Mouse (Mus musculus): Measurements from ENCODE around the gene Syt16. TPM values are rescaled to one million over a fixed set of nuclear protein-coding genes. Genes with fewer than 3 reads are reported as not detected.
A peak's percentile ranks its signal among the peaks of the same experiment; 100 is the strongest.

Syt16 gene
- total RNA-seq (2021): 10 to 100 TPM; 58.9 to 71.0 TPM
- long read RNA-seq, experiment 1, full-length matches to known transcripts: 55 of 147 reads
- long read RNA-seq, experiment 1, partial matches to known transcripts: 14 of 147 reads
- long read RNA-seq, experiment 1, other reads (novel, unspliced or antisense): 78 of 147 reads
- long read RNA-seq, experiment 2, full-length matches to known transcripts: 69 of 163 reads
- long read RNA-seq, experiment 2, partial matches to known transcripts: 18 of 163 reads
- long read RNA-seq, experiment 2, other reads (novel, unspliced or antisense): 76 of 163 reads

DNA sequence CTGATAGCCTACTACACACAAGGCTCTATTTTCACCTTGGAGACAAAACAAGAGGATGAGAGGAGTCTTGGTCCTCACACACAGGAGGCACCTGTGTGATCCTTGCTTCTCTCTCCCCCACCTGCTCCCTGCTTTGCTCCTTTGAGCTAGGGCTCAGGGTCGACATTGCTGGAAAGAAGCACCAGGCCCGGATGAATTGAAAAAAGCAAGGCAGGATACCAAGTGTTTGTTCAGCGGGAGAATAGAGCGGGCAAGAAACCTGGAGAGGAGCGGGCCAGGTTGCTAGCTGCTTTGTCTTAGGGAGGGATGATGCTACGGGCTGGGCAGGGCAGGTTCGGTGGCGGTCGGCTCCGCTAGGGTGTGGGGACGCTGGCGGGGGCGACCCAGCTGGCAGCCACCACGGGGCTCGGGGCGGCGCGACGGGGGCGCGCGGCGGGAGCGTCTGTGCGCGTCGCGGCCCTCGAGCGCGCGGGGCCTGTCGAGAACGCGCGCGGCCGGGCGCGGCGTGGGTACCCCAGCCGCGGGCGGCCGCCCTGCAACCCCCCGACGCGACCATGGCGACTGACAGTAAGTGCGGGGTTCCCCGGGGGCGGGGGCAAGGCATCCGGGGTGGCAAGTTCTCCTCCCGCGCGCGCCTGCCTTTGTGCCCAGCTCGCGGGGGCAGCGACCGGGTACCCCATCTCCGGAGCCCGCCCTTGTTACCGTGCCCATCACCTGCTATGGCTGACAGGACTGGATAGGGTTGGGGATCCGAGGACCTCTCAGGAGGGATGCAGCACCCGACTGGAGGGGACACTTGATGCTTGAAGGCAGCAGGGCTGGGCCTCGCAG is at the start of gene Syt16:
Gene Syt16 (plus strand): TSS at position 365 of the 831 bp plus-strand sequence.
- peak; percentile 57 to 65 for DNase-seq (ENCODE audit: low spot score in 2 of 2)

DNA sequence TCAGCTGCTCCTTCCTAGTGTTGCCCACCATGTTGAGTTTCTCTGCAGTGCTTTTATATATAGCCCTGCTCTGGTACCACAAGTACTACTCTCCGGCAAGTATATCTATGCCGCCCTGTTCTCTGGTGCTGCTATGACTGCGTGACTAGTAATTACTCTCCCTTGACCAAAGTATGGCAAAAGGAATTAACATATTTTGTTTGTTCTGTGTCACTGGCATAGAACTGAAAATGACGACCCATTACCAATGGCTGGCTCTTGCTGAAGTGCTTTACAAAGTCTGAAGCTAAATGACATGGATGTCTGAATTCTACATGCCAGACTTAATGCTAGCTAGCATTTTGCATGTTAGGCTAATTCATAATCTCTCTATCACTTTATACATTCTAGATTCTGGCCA is 49.0 kb upstream of the Syt16 start:
- no peak for DNase-seq (ENCODE audit: low spot score in 2 of 2)

DNA sequence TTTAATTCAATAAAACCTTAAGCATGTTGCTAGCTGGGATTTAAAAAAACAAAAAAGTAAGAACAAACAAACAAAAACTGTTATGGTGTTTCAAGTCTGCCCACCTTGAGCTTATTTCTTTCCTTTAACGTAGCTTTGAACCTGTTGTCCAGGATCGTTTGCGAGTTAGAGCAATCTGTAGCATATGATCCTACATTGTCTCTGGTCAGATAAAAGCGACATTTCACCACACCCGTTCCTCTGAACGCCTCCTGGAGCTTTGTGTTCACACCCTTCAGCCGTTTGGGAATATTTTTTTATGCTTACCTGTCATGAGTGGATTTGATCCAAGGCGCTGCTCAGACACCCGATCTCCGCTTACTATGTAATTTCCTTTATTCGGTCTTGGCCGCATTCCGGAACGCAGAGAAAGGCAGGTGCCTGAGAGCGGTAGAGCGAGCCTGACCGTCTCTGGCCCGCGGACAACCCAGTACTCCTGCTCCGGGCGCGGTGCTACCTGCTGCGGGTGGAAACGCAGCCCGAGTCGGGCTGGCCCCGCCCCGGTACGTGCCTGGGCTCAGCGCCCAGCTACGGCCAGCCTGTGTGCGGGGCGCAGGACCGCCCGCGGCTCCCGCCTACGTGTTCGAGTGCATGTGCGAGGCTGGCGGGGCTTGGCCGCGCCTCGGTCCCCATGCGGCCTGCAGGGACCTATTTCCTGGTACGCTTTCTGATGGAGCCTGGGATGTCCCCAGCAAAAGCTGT is 48.0 kb upstream of the Syt16 start:
- peak; percentile 24 to 38 for DNase-seq (ENCODE audit: low spot score in 2 of 2)

DNA sequence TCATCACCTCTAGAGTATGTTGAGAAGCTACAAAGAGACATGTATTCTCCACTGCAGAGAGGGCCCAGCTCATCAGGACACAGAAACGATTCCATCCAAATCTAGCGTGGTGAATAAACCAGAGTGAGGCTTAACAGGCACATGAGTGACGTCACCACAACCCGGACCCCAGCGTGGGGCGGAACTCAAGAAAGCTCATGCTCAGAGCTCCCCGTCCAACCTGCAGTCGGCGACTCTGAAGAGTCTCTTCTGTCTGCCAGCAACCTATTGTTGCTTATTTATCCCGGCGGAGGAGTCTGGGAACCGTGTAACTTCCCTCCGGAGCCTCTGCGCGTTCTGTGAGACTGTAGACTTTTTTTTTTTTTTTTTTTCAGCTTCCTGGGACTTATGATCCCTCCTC is 44.6 kb upstream of the Syt16 start:
- DNase-seq (ENCODE audit: low spot score in 2 of 2): no peak

GRCm38 (mm10) chr12:73953420-73954186 is 43.9 kb upstream of the Syt16 start:
- no peak for DNase-seq (ENCODE audit: low spot score in 2 of 2)

GRCm38 (mm10) chr12:73954785-73955184 is 42.7 kb upstream of the Syt16 start:
- no peak for DNase-seq (ENCODE audit: low spot score in 2 of 2)

- DNase-seq (ENCODE audit: low spot score in 2 of 2): peak in 1 of 2 experiments; percentile 74
Observed at GRCm38 (mm10) chr12:73957676-73958075, 39.8 kb upstream of the Syt16 start.

GRCm38 (mm10) chr12:73958830-73959229 is 38.6 kb upstream of the Syt16 start:
- DNase-seq (ENCODE audit: low spot score in 2 of 2): no peak

DNA sequence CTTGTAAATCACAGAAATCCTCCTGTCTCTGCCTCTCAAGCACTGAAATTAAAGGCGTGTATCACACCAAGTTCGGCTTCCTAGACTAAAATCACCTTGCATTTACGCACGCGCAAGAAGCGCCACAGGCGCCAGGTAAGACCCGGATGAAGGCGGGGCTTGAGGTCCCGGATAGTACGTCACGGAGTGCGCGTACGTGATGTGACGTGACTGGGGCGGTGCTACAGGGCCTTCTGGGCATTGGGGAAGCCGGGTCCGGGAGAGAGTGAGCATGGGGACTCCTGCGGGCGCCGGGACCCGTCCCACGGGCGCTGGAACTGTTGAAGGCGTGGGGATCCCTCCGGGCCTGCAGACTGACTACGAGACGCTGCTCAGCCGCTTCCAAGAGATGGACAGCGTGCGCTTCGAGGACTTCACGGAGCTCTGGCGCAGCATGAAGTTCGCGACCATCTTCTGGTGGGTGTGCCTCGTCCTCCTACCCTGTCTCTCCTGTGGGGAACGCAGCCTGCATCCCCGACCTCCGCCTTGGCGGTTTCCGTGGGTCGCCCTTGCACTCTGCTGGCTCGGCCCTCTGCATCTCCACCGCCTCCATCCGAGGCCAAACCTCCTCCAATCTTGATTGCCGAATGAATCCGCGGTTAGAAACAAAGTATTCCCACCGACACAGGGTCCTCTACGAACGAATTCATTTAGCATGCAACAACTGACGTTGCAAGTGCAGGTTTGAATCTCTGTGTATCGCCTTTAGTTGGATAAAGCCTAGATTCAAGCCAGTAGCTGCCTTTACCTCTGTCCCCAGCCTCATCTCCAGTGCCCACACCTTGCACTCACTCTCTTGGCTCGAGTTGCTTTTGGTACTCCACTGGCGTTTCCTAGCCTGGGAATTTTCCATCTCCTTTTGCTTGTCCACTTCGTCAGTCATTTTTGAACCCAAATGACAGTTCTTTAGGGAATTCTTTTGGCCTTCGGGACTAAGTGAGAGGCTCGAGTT is 32.9 kb upstream of the Syt16 start, which contains the start of gene Snapc1:
Gene Snapc1 (plus strand): TSS at position 191 of the 991 bp plus-strand sequence.
- DNase-seq (ENCODE audit: low spot score in 2 of 2): peak; percentile 97 to 98

- no peak for DNase-seq (ENCODE audit: low spot score in 2 of 2)
Observed at GRCm38 (mm10) chr12:73969142-73969541, 28.3 kb upstream of the Syt16 start.

GRCm38 (mm10) chr12:73974584-73974983 is 22.9 kb upstream of the Syt16 start:
- DNase-seq (ENCODE audit: low spot score in 2 of 2): no peak

GRCm38 (mm10) chr12:73978144-73978543 is 19.3 kb upstream of the Syt16 start:
- no peak for DNase-seq (ENCODE audit: low spot score in 2 of 2)

- no peak for DNase-seq (ENCODE audit: low spot score in 2 of 2)
Observed at GRCm38 (mm10) chr12:73979667-73980066, 17.8 kb upstream of the Syt16 start.

DNA sequence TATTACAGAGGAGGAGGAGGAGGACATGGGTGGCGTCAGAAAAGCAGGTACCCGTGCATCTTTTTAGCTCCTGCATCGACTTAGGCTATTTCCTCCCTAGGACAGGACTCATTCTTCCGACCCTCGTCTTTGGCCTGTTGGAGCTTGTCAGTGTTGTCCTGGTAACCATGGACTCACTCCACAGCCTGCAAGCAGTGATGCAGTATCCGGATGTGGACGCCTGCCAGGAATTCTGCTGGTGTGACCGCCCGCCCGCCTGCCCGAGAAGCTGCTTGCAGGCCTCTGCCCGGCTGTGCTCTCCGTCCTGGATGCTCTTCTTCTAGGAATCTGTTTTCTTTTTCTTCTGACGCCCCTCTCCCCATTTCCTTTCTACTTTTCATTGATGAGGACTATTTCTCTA is 14.9 kb upstream of the Syt16 start:
- peak; percentile 54 to 72 for DNase-seq (ENCODE audit: low spot score in 2 of 2)

- no peak for DNase-seq (ENCODE audit: low spot score in 2 of 2)
Observed at GRCm38 (mm10) chr12:73986299-73986698, 11.2 kb upstream of the Syt16 start.

DNA sequence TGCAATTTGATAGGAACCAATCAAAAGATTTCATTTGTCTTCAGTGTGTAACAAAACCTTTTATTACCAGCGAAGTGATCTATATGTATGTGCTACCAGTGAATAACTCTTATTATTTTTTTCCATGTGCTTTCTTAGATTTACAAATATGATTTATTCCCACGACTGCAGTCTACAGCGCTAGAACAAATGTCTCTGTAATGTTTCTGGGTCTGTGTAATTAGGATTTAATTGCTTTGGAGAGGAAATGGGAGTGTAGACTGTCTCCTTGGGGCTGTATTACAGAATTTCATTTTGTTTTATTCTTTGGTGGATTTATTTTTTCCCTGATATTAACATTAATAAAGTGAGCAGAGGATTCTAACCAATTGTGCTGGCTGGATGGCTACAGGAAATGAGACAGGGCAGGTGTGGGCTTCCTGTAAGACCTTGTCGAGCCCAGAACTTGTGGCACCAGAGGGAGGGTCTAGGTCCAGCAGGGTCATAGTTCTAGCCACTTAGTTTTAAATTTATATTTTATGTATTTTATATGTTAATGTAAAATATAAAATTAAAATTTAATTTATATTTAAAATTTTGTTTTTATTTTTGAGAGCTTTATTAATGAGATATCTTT is 9.0 kb upstream of the Syt16 start:
- no peak for DNase-seq (ENCODE audit: low spot score in 2 of 2)

GRCm38 (mm10) chr12:73989594-73989993 is 7.9 kb upstream of the Syt16 start:
- no peak for DNase-seq (ENCODE audit: low spot score in 2 of 2)

DNA sequence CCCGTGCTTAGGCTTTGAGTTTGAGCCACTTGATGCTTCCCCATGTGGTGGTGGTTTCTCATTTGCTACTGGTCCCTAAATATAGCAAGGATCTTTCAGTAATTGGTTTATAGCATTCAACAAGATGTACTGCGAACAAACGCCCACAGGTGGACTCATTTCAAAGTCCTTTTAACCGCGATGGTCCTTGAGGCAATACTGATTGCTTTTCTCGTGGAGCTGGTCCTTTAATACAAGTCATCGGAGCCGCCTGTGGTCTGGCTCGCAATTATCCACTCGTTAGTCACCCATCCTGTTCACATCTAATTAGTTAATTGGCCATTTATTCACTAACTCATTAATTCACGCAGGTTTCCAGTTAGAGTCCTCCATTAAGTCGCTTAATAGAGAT is 560 bp upstream of the Syt16 start:
- DNase-seq (ENCODE audit: low spot score in 2 of 2): peak; percentile 31 to 37

DNA sequence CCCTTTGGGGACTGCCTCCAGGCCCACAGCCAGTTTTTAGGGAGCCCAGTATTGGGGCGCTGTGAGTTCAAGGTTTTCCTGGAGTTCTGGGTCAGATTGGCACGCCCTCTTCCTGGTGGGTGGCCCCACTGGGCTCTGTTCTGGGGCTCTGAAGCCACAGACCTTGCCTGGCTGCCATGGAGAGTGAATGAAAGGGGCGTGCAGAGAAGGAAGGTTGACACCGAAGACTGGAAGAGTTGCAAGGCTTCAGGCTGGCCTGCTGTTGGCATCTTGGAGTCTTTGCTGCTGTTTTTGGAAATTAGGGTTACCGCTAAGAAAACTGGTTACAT is 631 bp downstream of the Syt16 start:
- DNase-seq (ENCODE audit: low spot score in 2 of 2): no peak

Measured in layer of hippocampus, postnatal 14 days (tissue).